Mouse (Mus musculus) heart, postnatal 0 days (tissue): ENCODE data around the gene Il5.

Experiments used
- CTCF ChIP-seq: IDR thresholded peaks from 2 replicates; pipeline ENCODE4 v1.5.1; 2016; ENCODE audit warnings: antibody characterized with exemption, control low read depth, low read depth
- EP300 ChIP-seq: IDR thresholded peaks from 2 replicates; pipeline ENCODE4 v1.6.1; 2016; ENCODE audit warnings: antibody characterized with exemption, low read depth

- no peak for TF ChIP-seq CTCF
- TF ChIP-seq EP300, result no peak
These were observed 49.1 kb downstream of the Il5 start, which contains the start of gene Irf1 for GRCm38 (mm10) chr11:53769760-53770124.
